Mouse (Mus musculus): ENCODE measurements around the gene Fpr1. TPM values are rescaled to one million over a fixed set of nuclear protein-coding genes. Genes with fewer than 3 reads are reported as not detected.
"Not testable (repeated sequence)": the region's sequence is repeated elsewhere in the genome, so short reads cannot be mapped to it uniquely, and the experiment has no call there.

The Fpr1 gene
- total RNA-seq, 1 experiment from 2014 or later = 117 TPM

GRCm38 (mm10) chr17:17856612-17857011 is 27.1 kb downstream of the Fpr1 start:
- no peak for ATAC-seq (ENCODE audit: extremely low read depth, insufficient number of reproducible peaks, low FRiP score, poor library complexity, severe bottlenecking)

GRCm38 (mm10) chr17:17855064-17855838 is 28.5 kb downstream of the Fpr1 start, which contains the start of gene Has1:
Gene Has1 (minus strand): TSS chr17:17855205.
- no peak for ATAC-seq (ENCODE audit: extremely low read depth, insufficient number of reproducible peaks, low FRiP score, poor library complexity, severe bottlenecking)

- ATAC-seq (ENCODE audit: extremely low read depth, insufficient number of reproducible peaks, low FRiP score, poor library complexity, severe bottlenecking) = no peak
These were observed 33.6 kb downstream of the Fpr1 start for GRCm38 (mm10) chr17:17849906-17850712.

- ATAC-seq (ENCODE audit: extremely low read depth, insufficient number of reproducible peaks, low FRiP score, poor library complexity, severe bottlenecking) = no peak
These were observed 34.8 kb downstream of the Fpr1 start for GRCm38 (mm10) chr17:17848988-17849387.

- ATAC-seq (ENCODE audit: extremely low read depth, insufficient number of reproducible peaks, low FRiP score, poor library complexity, severe bottlenecking) = no peak
These were observed 38.3 kb downstream of the Fpr1 start for GRCm38 (mm10) chr17:17845187-17846027.

GRCm38 (mm10) chr17:17844606-17845005 is 39.1 kb downstream of the Fpr1 start:
- not testable (repeated sequence) for ATAC-seq (ENCODE audit: extremely low read depth, insufficient number of reproducible peaks, low FRiP score, poor library complexity, severe bottlenecking)

GRCm38 (mm10) chr17:17843534-17844261 is 40.0 kb downstream of the Fpr1 start:
- no peak for ATAC-seq (ENCODE audit: extremely low read depth, insufficient number of reproducible peaks, low FRiP score, poor library complexity, severe bottlenecking)

GRCm38 (mm10) chr17:17840796-17841195 is 42.9 kb downstream of the Fpr1 start:
- ATAC-seq (ENCODE audit: extremely low read depth, insufficient number of reproducible peaks, low FRiP score, poor library complexity, severe bottlenecking) = no peak

- ATAC-seq (ENCODE audit: extremely low read depth, insufficient number of reproducible peaks, low FRiP score, poor library complexity, severe bottlenecking) = no peak
These were observed 44.5 kb downstream of the Fpr1 start for GRCm38 (mm10) chr17:17839276-17839675.

- ATAC-seq (ENCODE audit: extremely low read depth, insufficient number of reproducible peaks, low FRiP score, poor library complexity, severe bottlenecking) = peak; percentile 96
These were observed 45.6 kb downstream of the Fpr1 start for GRCm38 (mm10) chr17:17837919-17838701.

- ATAC-seq (ENCODE audit: extremely low read depth, insufficient number of reproducible peaks, low FRiP score, poor library complexity, severe bottlenecking) = no peak
These were observed 46.3 kb downstream of the Fpr1 start for GRCm38 (mm10) chr17:17837426-17837825.

- ATAC-seq (ENCODE audit: extremely low read depth, insufficient number of reproducible peaks, low FRiP score, poor library complexity, severe bottlenecking) = no peak
These were observed 47.6 kb downstream of the Fpr1 start for GRCm38 (mm10) chr17:17836101-17836500.

GRCm38 (mm10) chr17:17834896-17835295 is 48.8 kb downstream of the Fpr1 start:
- no peak for ATAC-seq (ENCODE audit: extremely low read depth, insufficient number of reproducible peaks, low FRiP score, poor library complexity, severe bottlenecking)

GRCm38 (mm10) chr17:17830731-17831130 is 53.0 kb downstream of the Fpr1 start:
- ATAC-seq (ENCODE audit: extremely low read depth, insufficient number of reproducible peaks, low FRiP score, poor library complexity, severe bottlenecking) = no peak

GRCm38 (mm10) chr17:17829816-17830535 is 53.8 kb downstream of the Fpr1 start:
- ATAC-seq (ENCODE audit: extremely low read depth, insufficient number of reproducible peaks, low FRiP score, poor library complexity, severe bottlenecking) = no peak

GRCm38 (mm10) chr17:17829052-17829785 is 54.5 kb downstream of the Fpr1 start:
- no peak for ATAC-seq (ENCODE audit: extremely low read depth, insufficient number of reproducible peaks, low FRiP score, poor library complexity, severe bottlenecking)
